Mouse (Mus musculus) retina, embryonic 14.5 days (tissue): ENCODE data around the gene Arhgap35.

Source experiments
- DNase-seq: peaks from one replicate; pipeline ENCODE4 v3.0.0-alpha.2; 2015; ENCODE audit warnings: low spot score

Arhgap35 gene

DNA sequence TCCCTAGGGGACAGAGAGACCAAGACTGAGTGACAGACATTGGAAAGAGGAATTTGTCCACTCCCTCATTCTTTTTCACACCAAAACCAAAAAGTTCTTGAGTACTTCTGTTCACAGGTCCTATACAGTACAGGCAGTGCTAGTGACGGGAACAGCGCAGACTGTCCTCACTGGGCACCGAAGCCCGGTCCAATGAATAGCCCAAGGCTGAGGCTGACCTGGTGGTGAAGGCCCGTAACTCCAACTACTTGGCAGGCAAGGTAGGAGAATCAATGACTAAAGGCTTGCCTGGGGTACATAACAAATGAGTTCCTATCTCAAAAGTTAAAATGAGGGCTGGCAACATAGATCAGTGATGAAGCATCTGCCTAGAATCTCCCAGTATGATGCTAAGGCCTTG, 149.2 kb downstream of the Arhgap35 start:
- DNase-seq: no peak

GRCm38 (mm10) chr7:16465160-16465559, 149.6 kb downstream of the Arhgap35 start:
- DNase-seq: peak; percentile 86

DNA sequence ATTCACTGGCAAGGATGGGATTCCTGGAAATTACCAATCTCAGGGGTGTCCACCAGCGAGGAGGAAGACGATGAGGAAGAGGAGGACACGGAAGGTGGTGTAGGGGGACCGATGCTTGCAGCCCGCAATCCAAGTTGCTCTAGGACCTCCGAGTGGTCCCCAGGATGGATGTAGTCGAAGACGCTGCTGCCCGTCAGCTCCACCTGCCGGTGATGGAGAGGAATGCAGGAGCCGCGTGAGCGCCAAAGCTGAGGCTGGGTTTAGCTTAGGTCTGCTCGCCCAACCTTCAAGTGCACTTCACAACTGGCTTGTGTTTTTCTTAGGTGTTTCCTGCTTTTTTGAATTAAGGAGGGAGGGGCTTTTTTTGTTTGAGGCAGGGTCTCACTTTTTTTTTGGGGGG, 151.6 kb downstream of the Arhgap35 start:
- DNase-seq: peak; percentile 91

GRCm38 (mm10) chr7:16461705-16462104, 153.1 kb downstream of the Arhgap35 start:
- DNase-seq: no peak

DNA sequence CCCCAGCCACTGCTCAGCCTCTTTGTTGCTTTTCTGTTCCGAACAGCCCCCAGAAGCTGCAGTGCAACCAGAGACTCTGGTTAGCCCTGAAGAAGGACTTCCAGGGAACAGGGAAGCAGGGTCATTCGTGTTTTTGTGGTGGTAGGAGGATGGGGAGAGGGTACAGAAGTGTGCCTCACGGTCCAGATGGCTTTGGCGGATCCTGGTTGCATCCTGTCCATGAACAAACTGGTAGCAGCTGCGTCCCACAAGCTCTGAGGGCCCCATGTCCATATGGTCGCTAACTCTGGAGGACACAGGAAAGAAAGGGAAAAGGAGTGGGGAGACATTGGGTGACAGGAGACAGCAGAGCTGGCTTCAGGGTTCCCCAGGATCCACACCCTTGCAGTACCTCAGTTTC, 153.6 kb downstream of the Arhgap35 start:
- no peak for DNase-seq

DNA sequence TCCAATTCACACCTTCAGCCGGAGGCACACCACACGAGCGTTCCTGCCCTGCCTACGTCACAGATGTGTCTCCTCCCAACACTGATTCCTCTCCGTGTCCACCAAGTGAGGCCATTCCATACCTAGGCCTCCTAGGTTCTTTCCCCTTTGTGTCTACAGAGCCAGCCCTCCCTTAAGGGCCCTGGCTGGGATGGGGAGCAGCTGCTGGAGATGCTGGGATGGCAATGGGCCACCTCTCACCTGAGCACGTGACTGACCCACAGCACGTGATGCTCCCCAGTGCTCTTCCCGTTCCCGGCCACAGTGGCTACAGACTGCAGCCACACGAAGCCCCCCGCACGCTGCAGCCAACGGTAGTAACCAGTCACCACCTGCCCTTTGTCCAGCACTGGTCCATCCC, 154.2 kb downstream of the Arhgap35 start:
- no peak for DNase-seq

- no peak for DNase-seq
These were observed 158.5 kb downstream of the Arhgap35 start for GRCm38 (mm10) chr7:16456289-16456688.

GRCm38 (mm10) chr7:16455016-16455415, 159.8 kb downstream of the Arhgap35 start:
- DNase-seq: no peak

- peak; percentile 76 for DNase-seq
These were observed 161.6 kb downstream of the Arhgap35 start for GRCm38 (mm10) chr7:16453118-16453711.

- DNase-seq: peak; percentile 89
These were observed 162.2 kb downstream of the Arhgap35 start, which contains the start of gene Tmem160 for GRCm38 (mm10) chr7:16452587-16453073. Tmem160 (plus strand) TSS chr7:16452779.

DNA sequence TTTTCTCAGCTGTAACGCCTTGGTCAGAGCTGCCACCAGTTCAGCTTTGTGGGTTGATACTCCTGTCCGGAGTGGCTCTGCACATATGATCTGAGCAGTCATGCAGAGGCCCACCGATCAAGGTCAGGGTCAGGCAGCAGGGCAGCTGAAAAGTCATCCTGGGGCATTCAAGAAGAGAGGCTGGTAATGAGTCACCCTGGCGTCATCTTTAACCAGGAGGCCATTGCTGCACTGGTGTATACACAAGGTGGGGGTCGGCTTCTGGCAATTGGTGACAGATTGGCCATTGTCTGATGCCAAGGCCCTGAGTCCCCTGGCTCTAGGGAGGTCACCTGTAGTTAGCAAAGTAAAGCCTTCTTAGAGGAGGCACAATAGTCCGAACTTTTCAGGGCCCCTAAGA, 163.1 kb downstream of the Arhgap35 start:
- DNase-seq: no peak
